Mouse (Mus musculus): ENCODE measurements around the gene Ube2f. TPM values are rescaled to one million over a fixed set of nuclear protein-coding genes. Genes with fewer than 3 reads are reported as not detected.

The Ube2f gene
- total RNA-seq, 1 experiment: 41.5 TPM

GRCm38 (mm10) chr1:91299026-91299706, 49.1 kb downstream of the Ube2f start:
- H3K27ac ChIP-seq (ENCODE audit: insufficient read depth, low read depth, low read length, poor library complexity, severe bottlenecking): no peak overlapping the region
- H3K9ac ChIP-seq (ENCODE audit: insufficient read depth, low read depth, low read length, poor library complexity, severe bottlenecking): no peak overlapping the region
- peaks cover 7% of the 10 kb centered on the region; the same call in 1 of the 2 replicates for H3K36me3 ChIP-seq (ENCODE audit: control insufficient read depth, insufficient read depth, low read length, poor library complexity, severe bottlenecking)
- H3K4me3 ChIP-seq (ENCODE audit: insufficient read depth in 1 of 2, low read depth in 1 of 2, low read length in 2 of 2, poor library complexity in 1 of 2, severe bottlenecking in 1 of 2): peak overlapping the region; percentile 94 to 99
- in situ Hi-C loops (cut with MboI; ENCODE audit: low sequenced_read_pairs in 2 of 2, unreplicated experiment in 2 of 2): no loop called here
- no peak for TF ChIP-seq CHD2 (IDR thresholded peaks at IDR 0.05; ENCODE audit: low read depth, low read length)
- TF ChIP-seq MAFK (IDR thresholded peaks at IDR 0.05; ENCODE audit: insufficient read depth, low read depth, low read length): no peak
- no peaks in the 10 kb centered on the region for H3K9me3 ChIP-seq (ENCODE audit: control insufficient read depth, insufficient read depth, low read depth, low read length)
- DNase-seq (ENCODE audit: low read depth, low spot score): no peak
- peaks cover 0 to 7% of the 10 kb centered on the region in 2 experiments; a peak in 2 of 4 replicates for H3K4me1 ChIP-seq (ENCODE audit: control insufficient read depth in 2 of 2, insufficient read depth in 2 of 2, low read length in 2 of 2, poor library complexity in 1 of 2)

- TF ChIP-seq ZNF384 (IDR thresholded peaks at IDR 0.05; ENCODE audit: low read depth, low read length) (no peak), CHD2 (IDR thresholded peaks at IDR 0.05; ENCODE audit: low read depth, low read length) (no peak), MAFK (IDR thresholded peaks at IDR 0.05; ENCODE audit: insufficient read depth, low read depth, low read length) (no peak), HCFC1 (IDR thresholded peaks at IDR 0.05; ENCODE audit: borderline replicate concordance, insufficient read depth, low read length) (no peak), ZC3H11A (IDR thresholded peaks at IDR 0.05; ENCODE audit: borderline replicate concordance, low read depth, low read length) (no peak)
- no peak overlapping the region for H3K9ac ChIP-seq (ENCODE audit: insufficient read depth, low read depth, low read length, poor library complexity, severe bottlenecking)
- H3K9me3 ChIP-seq (ENCODE audit: control insufficient read depth, insufficient read depth, low read depth, low read length): no peaks in the 10 kb centered on the region
- H3K27ac ChIP-seq (ENCODE audit: insufficient read depth, low read depth, low read length, poor library complexity, severe bottlenecking): no peak overlapping the region
- in situ Hi-C loops (cut with MboI; ENCODE audit: low sequenced_read_pairs in 2 of 2, unreplicated experiment in 2 of 2): no loop called here
- H3K36me3 ChIP-seq (ENCODE audit: control insufficient read depth, insufficient read depth, low read length, poor library complexity, severe bottlenecking): peaks cover 7% of the 10 kb centered on the region; the same call in 1 of the 2 replicates
- no peak overlapping the region for H3K4me3 ChIP-seq (ENCODE audit: insufficient read depth in 1 of 2, low read depth in 1 of 2, low read length in 2 of 2, poor library complexity in 1 of 2, severe bottlenecking in 1 of 2)
- no peak for DNase-seq (ENCODE audit: low read depth, low spot score)
- peaks cover 0 to 7% of the 10 kb centered on the region in 2 experiments; a peak in 2 of 4 replicates for H3K4me1 ChIP-seq (ENCODE audit: control insufficient read depth in 2 of 2, insufficient read depth in 2 of 2, low read length in 2 of 2, poor library complexity in 1 of 2)
Observed at GRCm38 (mm10) chr1:91299707-91300426, 49.8 kb downstream of the Ube2f start.

DNA sequence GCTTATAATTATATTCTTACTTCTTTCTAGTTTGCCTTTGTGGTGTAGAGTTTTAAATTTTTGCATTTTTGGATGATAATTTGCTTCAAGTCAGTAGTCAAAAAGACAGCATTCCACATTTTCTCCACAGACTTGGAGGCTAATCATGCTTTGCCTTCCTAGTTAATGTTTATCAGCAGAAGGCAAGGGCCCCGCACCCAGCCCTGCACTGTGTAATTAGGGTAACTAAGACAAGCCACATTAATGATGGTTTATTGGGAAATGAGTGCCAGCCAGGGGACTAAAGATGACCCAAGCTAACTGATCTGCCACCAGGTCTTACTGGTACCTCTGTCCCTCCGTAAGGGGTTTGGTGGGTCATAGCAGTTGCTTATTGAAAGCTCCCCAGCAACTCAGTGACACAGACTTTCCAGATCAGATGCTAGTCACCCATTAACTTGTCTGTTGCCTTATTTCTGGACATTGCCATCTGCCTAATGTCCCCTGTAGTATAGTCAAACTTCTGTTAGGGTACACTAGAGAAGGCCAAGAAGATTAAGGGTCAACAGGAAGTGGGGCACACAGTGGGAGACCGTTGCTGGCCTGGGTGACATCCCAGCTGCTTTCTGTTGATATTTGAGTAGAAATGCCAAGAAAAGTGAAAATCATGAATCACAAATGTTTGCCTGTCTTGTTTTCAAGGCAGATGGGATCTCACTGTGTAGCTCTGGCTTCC, 51.3 kb downstream of the Ube2f start:
- no peaks in the 10 kb centered on the region for H3K9me3 ChIP-seq (ENCODE audit: control insufficient read depth, insufficient read depth, low read depth, low read length)
- peaks cover 0 to 7% of the 10 kb centered on the region in 2 experiments; a peak in 2 of 4 replicates for H3K4me1 ChIP-seq (ENCODE audit: control insufficient read depth in 2 of 2, insufficient read depth in 2 of 2, low read length in 2 of 2, poor library complexity in 1 of 2)
- in situ Hi-C loops (cut with MboI; ENCODE audit: low sequenced_read_pairs in 2 of 2, unreplicated experiment in 2 of 2): no loop called here
- H3K9ac ChIP-seq (ENCODE audit: insufficient read depth, low read depth, low read length, poor library complexity, severe bottlenecking): no peak overlapping the region
- no peak overlapping the region for H3K27ac ChIP-seq (ENCODE audit: insufficient read depth, low read depth, low read length, poor library complexity, severe bottlenecking)
- no peak for DNase-seq (ENCODE audit: low read depth, low spot score)
- no peak overlapping the region for H3K4me3 ChIP-seq (ENCODE audit: insufficient read depth in 1 of 2, low read depth in 1 of 2, low read length in 2 of 2, poor library complexity in 1 of 2, severe bottlenecking in 1 of 2)
- TF ChIP-seq ZNF384 (IDR thresholded peaks at IDR 0.05; ENCODE audit: low read depth, low read length): no peak
- TF ChIP-seq HCFC1 (IDR thresholded peaks at IDR 0.05; ENCODE audit: borderline replicate concordance, insufficient read depth, low read length): no peak
- TF ChIP-seq ZC3H11A (IDR thresholded peaks at IDR 0.05; ENCODE audit: borderline replicate concordance, low read depth, low read length): no peak
- no peak for TF ChIP-seq CHD2 (IDR thresholded peaks at IDR 0.05; ENCODE audit: low read depth, low read length)
- TF ChIP-seq MAFK (IDR thresholded peaks at IDR 0.05; ENCODE audit: insufficient read depth, low read depth, low read length): no peak
- H3K36me3 ChIP-seq (ENCODE audit: control insufficient read depth, insufficient read depth, low read length, poor library complexity, severe bottlenecking): peaks cover 10% of the 10 kb centered on the region; the same call in 1 of the 2 replicates

GRCm38 (mm10) chr1:91302021-91302420, 51.9 kb downstream of the Ube2f start:
- no peak for TF ChIP-seq MAFK (IDR thresholded peaks at IDR 0.05; ENCODE audit: insufficient read depth, low read depth, low read length)
- no peak for TF ChIP-seq ZNF384 (IDR thresholded peaks at IDR 0.05; ENCODE audit: low read depth, low read length)
- TF ChIP-seq ZC3H11A (IDR thresholded peaks at IDR 0.05; ENCODE audit: borderline replicate concordance, low read depth, low read length): no peak
- TF ChIP-seq CHD2 (IDR thresholded peaks at IDR 0.05; ENCODE audit: low read depth, low read length): no peak
- TF ChIP-seq HCFC1 (IDR thresholded peaks at IDR 0.05; ENCODE audit: borderline replicate concordance, insufficient read depth, low read length): no peak
- Histone ChIP-seq H3K4me1 (ENCODE audit: control insufficient read depth in 2 of 2, insufficient read depth in 2 of 2, low read length in 2 of 2, poor library complexity in 1 of 2) (peaks cover 0 to 7% of the 10 kb centered on the region in 2 experiments; a peak in 2 of 4 replicates), H3K27ac (ENCODE audit: insufficient read depth, low read depth, low read length, poor library complexity, severe bottlenecking) (no peak overlapping the region), H3K9me3 (ENCODE audit: control insufficient read depth, insufficient read depth, low read depth, low read length) (no peaks in the 10 kb centered on the region), H3K4me3 (ENCODE audit: insufficient read depth in 1 of 2, low read depth in 1 of 2, low read length in 2 of 2, poor library complexity in 1 of 2, severe bottlenecking in 1 of 2) (no peak overlapping the region), H3K36me3 (ENCODE audit: control insufficient read depth, insufficient read depth, low read length, poor library complexity, severe bottlenecking) (peaks cover 10% of the 10 kb centered on the region; the same call in 1 of the 2 replicates), H3K9ac (ENCODE audit: insufficient read depth, low read depth, low read length, poor library complexity, severe bottlenecking) (no peak overlapping the region)
- DNase-seq (ENCODE audit: low read depth, low spot score): no peak
- in situ Hi-C loops (cut with MboI; ENCODE audit: low sequenced_read_pairs in 2 of 2, unreplicated experiment in 2 of 2): no loop called here
